Mouse (Mus musculus) kidney, adult 2 months (tissue): Measurements from ENCODE around the gene Relch. TPM values are rescaled to one million over a fixed set of nuclear protein-coding genes. Genes with fewer than 3 reads are reported as not detected.
"Not testable (repeated sequence)": the region's sequence is repeated elsewhere in the genome, so short reads cannot be mapped to it uniquely, and the experiment has no call there.

ENCODE experiments used
- DNase-seq: peaks from one replicate; pipeline ENCODE4 v3.0.0; 2021
- H3K27ac ChIP-seq: fragments of 200-500 bp; 2 replicates; pipeline ENCODE4 v1.5.1; 2012; ENCODE audit warnings: low read depth, low read length, control low read depth, inconsistent platforms; ENCODE audit not compliant: insufficient read depth
- H3K27me3 ChIP-seq: fragments of 200-500 bp; replicated peaks from 2 replicates; pipeline ENCODE4 v1.6.1; 2012; ENCODE audit warnings: mild to moderate bottlenecking, moderate library complexity, low read length, inconsistent platforms; ENCODE audit not compliant: control insufficient read depth, insufficient read depth
- H3K36me3 ChIP-seq: fragments of 200-500 bp; 2 replicates; pipeline ENCODE4 v1.6.1; 2012; ENCODE audit warnings: mild to moderate bottlenecking, moderate library complexity, low read length, inconsistent platforms; ENCODE audit not compliant: control insufficient read depth, insufficient read depth
- H3K4me1 ChIP-seq: fragments of 200-500 bp; 2 replicates; pipeline ENCODE4 v1.6.1; 2011; ENCODE audit warnings: low read length; ENCODE audit not compliant: control insufficient read depth, insufficient read depth
- H3K4me3 ChIP-seq: fragments of 200-500 bp; 2 replicates; pipeline ENCODE4 v1.5.1; 2011; ENCODE audit warnings: mild to moderate bottlenecking, low read depth, low read length, control low read depth; ENCODE audit not compliant: insufficient read depth
- CTCF ChIP-seq: fragments of 200-500 bp; conservative IDR thresholded peaks from 2 replicates; pipeline ENCODE4 v1.5.1; 2011; ENCODE audit warnings: low read depth, mild to moderate bottlenecking, control low read depth, low read length, moderate library complexity, mixed read lengths; ENCODE audit not compliant: insufficient read depth, insufficient read length
- POLR2A ChIP-seq: fragments of 200-500 bp; IDR thresholded peaks from one replicate; pipeline ENCODE4 v1.6.1; 2011; ENCODE audit warnings: low read depth, low read length, control low read depth
- WGBS: fragments of 180-500 bp; shearing (Covaris S2); methylation state at CpG from one replicate; pipeline ENCODE4 v1.1.7; 2018; 5-methylcytosine and 5-hydroxymethylcytosine counted together
- polyA plus RNA-seq: library from polyadenylated mRNA; depleted of rRNA; stranded (reverse); fragments of >200 nt; gene quantifications from 2 replicates; pipeline ENCODE4 v1.2.3, GENCODE M21; 2012

Relch gene
- polyA plus RNA-seq, 1 experiment, result 14.3 TPM

DNA sequence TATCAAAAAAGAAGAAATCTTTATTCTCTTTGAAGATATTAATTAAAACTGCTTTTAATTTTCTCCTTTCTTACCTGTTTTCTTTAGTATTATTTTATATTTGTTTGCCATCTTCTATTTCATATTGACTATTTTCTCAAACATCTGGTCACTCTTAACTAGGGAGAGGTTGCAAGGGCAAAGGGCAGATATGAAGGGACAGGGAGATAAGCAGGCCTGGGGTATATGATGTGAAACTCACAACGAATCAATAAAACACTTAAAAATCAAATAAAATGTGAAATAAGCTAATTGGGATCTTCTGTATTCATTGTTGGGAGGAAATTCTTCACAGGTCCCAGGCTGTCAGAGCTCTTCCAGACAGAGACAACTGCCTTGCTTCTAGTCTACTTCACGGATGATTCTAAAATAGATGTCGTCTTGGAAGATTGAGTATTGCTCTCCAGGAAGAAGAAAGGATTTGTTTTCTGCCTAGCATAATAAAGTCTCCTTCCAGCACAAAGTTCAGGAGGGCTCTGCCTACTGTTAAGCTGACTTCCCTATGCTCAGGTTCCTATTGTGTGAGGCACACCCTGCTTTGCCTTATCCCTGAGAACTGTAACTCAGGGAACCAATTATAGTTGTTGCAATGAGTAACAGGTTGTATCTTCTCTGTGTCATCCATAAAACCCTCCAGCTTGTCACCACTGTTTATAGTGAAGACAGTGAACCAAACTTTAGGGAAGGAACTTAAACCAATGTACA lies 95.9 kb downstream of the Relch start:
- TF ChIP-seq POLR2A (no peak), CTCF (no peak)
- Histone ChIP-seq H3K4me3 (no peak overlapping the region), H3K27me3 (no peaks in the 10 kb centered on the region), H3K27ac (no peak overlapping the region), H3K4me1 (no peaks in the 10 kb centered on the region), H3K36me3 (no peaks in the 10 kb centered on the region)
- no peak for DNase-seq
- WGBS, result 79% methylated on average over 3 of the region's 3 CpGs

DNA sequence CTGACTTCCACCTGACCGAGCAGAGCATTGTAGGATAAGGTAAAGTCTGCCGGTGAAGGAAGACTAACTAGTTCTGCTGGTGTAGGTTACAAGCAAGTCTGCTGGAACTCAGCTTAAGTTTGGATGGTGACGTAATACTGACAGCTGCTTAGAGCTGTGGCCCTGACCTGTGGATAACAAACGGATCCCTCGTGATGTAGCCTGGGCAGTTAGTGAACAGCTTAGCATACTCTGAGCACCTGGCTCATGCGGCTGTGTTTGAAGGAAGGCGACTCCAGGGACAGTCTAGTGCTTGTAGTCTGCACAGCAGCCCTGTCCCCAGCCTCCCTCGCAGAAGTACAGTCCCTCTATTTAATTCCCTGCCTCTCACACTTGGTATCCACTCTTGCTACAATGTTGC lies 101.9 kb downstream of the Relch start:
- Histone ChIP-seq H3K4me3 (no peak overlapping the region), H3K4me1 (no peaks in the 10 kb centered on the region), H3K36me3 (no peaks in the 10 kb centered on the region), H3K27ac (no peak overlapping the region), H3K27me3 (no peaks in the 10 kb centered on the region)
- no peak for TF ChIP-seq CTCF
- TF ChIP-seq POLR2A, result no peak
- 77% methylated on average over 8 of the region's 8 CpGs for WGBS
- DNase-seq, result no peak

DNA sequence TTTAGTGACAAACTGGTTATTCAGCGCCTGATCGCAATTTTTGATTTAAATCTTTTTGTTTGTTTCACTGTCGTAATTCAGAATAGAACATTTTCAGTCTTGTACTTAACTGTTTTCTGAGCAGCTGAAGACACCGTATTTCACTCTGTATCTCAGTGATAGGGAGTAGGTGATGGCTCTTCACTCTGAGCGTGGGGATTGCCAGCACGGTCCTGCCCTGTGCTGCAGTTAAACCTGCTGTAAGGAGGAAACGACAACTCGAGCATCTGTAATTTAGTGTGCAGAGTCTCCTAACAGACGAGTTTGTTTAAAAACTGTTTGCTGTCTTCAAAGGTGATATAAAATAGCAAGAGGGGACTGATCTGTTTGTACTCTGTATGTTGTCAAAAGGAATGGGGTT lies 102.4 kb downstream of the Relch start:
- H3K36me3 ChIP-seq, H3K4me1 ChIP-seq, H3K27me3 ChIP-seq, DNase-seq, H3K4me3 ChIP-seq, H3K27ac ChIP-seq: not testable (repeated sequence)
- WGBS, result 61% methylated on average over 9 of the region's 9 CpGs

DNA sequence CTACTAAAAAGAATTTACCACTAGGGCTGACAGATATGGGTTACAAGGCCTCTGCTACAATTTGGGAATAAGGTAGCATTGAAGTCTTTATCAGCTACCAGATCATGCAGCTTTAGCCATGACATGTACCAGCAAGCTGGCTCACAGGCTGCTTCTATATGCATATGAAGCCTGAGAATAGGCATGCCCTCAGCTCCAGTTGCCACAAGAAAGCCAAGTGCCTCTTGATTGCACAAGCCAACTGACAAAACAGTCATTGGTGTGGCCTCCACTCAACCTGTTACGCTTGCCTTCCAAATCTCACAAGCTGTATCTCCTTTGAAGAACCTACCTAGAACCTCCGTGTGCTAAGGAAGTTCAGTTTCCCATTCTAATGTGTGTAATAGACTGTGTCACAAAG lies 104.7 kb downstream of the Relch start:
- no peak for DNase-seq
- WGBS, result 93% methylated on average over 2 of the region's 2 CpGs
- Histone ChIP-seq H3K27ac (no peak overlapping the region), H3K4me3 (no peak overlapping the region), H3K36me3 (no peaks in the 10 kb centered on the region), H3K27me3 (no peaks in the 10 kb centered on the region), H3K4me1 (no peaks in the 10 kb centered on the region)
- no peak for TF ChIP-seq CTCF
- no peak for TF ChIP-seq POLR2A

DNA sequence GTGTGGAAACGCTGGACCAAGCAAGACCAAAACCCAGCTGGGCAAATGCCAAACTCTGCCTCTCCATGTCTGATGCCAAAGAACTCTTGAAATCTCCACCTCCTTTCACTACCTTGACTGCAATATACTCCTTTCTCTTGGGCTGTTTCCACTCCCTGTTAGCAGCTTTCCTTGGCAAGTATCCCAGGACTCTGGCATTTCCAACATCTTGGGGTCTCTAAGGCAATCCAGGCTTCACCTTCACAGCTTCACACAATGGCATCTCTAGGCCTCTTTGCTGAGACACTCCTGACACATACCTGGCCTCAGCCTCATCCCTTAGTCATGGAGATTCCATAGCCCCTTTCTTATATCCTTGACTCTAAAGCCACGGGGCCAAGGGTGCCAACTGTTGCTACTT lies 107.0 kb downstream of the Relch start:
- 78% methylated on average over 2 of the region's 2 CpGs for WGBS
- TF ChIP-seq POLR2A (no peak), CTCF (no peak)
- H3K4me3 ChIP-seq, result no peak overlapping the region

DNA sequence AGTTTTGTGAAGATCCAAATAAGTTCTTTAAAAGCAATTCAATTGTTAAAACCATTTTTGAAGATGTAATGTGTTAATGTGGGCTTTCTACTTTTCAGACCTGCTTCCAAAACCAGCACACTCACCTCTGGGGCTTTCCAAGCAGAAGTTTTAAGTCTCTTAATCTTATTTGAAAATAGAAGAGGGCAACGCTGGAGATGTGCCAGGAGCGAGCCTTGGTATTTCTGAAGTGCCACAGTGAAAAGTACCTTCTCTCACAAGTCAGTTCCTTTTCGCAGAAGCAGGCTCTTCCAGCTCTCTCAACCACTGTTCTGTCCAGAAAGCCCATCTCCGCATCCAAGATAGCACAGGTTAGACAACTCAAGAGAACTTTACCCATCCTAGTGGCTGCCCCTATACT lies 112.8 kb downstream of the Relch start:
- Histone ChIP-seq H3K36me3 (no peaks in the 10 kb centered on the region), H3K4me1 (no peaks in the 10 kb centered on the region), H3K27ac (no peak overlapping the region), H3K27me3 (no peaks in the 10 kb centered on the region), H3K4me3 (no peak overlapping the region)
- WGBS, result 91% methylated on average over 4 of the region's 4 CpGs
- TF ChIP-seq POLR2A (no peak), CTCF (no peak)
- DNase-seq, result no peak

More for the DNA sequence above, 107.0 kb downstream of the Relch start:
- Histone ChIP-seq H3K27me3 (no peaks in the 10 kb centered on the region), H3K4me1 (no peaks in the 10 kb centered on the region), H3K36me3 (no peaks in the 10 kb centered on the region), H3K27ac (no peak overlapping the region)
- DNase-seq, result no peak

DNA sequence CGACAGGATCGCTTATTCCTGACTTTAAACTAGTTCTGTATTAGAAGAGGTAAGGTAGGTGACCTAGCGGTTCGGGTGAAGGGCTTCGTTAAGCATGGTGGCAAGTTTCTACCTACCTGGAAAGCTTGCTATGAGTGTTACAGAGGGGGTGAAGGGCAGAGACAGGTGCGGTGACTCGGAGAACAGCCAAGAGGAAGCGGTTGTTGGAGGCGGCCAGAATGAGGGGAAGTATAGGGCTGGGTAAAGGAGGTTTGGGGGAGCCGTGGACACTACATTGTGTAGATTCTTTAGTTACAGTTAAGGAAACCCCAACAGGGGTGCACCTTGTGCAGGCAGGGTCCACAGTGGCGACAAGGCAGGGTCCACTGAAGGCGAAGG lies 116.4 kb downstream of the Relch start:
- no peak for TF ChIP-seq POLR2A
- TF ChIP-seq CTCF, result no peak
- Histone ChIP-seq H3K4me3 (peak overlapping the region; percentile 64), H3K27me3 (no peaks in the 10 kb centered on the region), H3K36me3 (no peaks in the 10 kb centered on the region), H3K4me1 (no peaks in the 10 kb centered on the region), H3K27ac (no peak overlapping the region)
- no peak for DNase-seq
- 39% methylated on average over 12 of the region's 12 CpGs for WGBS
